Mouse (Mus musculus) cortical plate, adult 2 months (tissue): Measurements from ENCODE around the gene Adgrg7.

ENCODE experiments used
- CTCF ChIP-seq: fragments of 200-500 bp; IDR thresholded peaks from 2 replicates; pipeline ENCODE4 v1.5.1; 2011; ENCODE audit warnings: mild to moderate bottlenecking, control low read depth, low read length; ENCODE audit not compliant: insufficient read depth; ENCODE audit errors: extremely low read depth
- POLR2A ChIP-seq: fragments of 200-500 bp; IDR thresholded peaks from 2 replicates; pipeline ENCODE4 v1.6.1; 2011; ENCODE audit warnings: mild to moderate bottlenecking, low read length, control low read depth; ENCODE audit not compliant: insufficient read depth; ENCODE audit errors: extremely low read depth

DNA sequence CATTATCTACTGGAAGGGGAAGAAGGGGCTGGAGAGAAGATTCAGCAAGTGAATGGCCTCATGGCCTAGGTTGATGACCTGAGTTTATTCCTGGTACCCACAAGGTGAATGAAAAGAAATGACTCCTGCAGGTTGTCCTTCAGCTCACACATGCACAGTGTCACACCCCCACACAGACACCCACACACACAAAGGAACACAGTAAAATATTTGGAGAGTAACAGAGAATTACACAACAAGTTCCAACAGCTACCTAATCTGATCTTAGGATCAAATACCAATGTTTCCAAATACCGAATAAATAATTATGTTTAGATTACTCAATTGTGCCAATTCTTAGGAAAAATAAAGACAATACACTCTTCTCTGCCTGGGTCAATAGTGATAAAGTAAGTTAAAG, 37.7 kb upstream of the Adgrg7 start:
- TF ChIP-seq CTCF (no peak), POLR2A (no peak)
